Mouse (Mus musculus) cerebellum, adult 2 months (tissue): ENCODE data around the gene Rnf19b.

ENCODE experiments used
- CTCF ChIP-seq: fragments of 200-500 bp; IDR thresholded peaks from 2 replicates; pipeline ENCODE4 v1.5.1; 2011; ENCODE audit warnings: low read depth, mild to moderate bottlenecking, control low read depth, low read length, moderate library complexity, borderline replicate concordance; ENCODE audit not compliant: insufficient read depth
- POLR2A ChIP-seq: fragments of 200-500 bp; IDR thresholded peaks from 2 replicates; pipeline ENCODE4 v1.6.1; 2011; ENCODE audit warnings: low read length, control low read depth, borderline replicate concordance; ENCODE audit not compliant: insufficient read depth

GRCm38 (mm10) chr4:129129387-129129786 is 71.3 kb downstream of the Rnf19b start:
- TF ChIP-seq CTCF (no peak), POLR2A (no peak)
